Mouse (Mus musculus): ENCODE data around the gene Irf3. TPM values are rescaled to one million over a fixed set of nuclear protein-coding genes. Genes with fewer than 3 reads are reported as not detected.

The Irf3 gene
- 10 to 100 TPM; 38.1 to 42.5 TPM for total RNA-seq (2021)
- long read RNA-seq, transcript Irf3-201 (8 exons, 2,031 nt): major isoform, 8 of 26 reads
- long read RNA-seq, partial matches to known transcripts: 4 of 26 reads
- long read RNA-seq, other reads (novel, unspliced or antisense): 6 of 26 reads

GRCm38 (mm10) chr7:44997231-44997939 is at the start of gene Irf3:
Gene Irf3, plus strand, starts transcription at chr7:44997648.
- DNase-seq (ENCODE audit: low spot score in 2 of 2): peak; percentile 95 to 96

DNA sequence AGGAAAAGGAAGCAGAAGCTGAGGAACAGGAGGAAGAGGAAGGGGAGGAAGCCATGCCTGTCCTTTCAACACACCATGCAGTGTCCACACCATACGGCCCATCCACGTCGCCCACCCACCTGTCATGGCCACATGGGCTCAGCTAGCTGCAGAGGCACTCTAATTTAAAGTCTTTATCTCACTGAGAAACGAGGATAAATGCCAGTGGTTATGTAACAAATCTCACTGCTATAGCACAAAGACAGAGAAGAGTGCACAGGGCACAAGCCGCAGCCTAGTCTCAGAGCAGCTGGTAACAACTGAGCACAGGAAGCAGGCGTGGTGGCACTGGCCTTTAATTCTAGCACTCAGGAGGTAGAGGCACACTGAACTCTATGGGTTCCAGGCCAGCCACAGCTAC is 47.5 kb upstream of the Irf3 start:
- no peak for DNase-seq (ENCODE audit: low spot score in 2 of 2)

DNA sequence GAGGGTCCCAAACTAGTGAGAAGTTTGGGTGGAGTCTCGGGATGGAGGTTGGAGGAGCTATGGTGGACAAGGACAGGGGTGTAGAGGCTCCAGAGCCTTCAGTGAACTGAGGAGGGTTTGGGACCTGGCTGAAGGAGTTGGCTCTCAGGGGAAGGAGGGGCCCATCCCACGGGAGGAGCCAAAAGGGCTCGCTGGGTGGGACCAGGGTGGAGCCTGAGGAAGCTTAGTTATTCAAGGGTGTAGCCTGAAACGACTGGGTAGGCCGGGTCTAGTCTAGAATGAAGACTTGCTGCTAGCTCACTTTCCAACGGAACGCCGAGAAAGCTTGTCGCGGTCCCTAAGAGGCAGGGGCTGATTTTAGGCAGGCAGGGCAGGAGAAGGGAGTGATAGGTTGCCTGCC is 45.5 kb upstream of the Irf3 start:
- DNase-seq (ENCODE audit: low spot score in 2 of 2): peak in 1 of 2 experiments; percentile 25

DNA sequence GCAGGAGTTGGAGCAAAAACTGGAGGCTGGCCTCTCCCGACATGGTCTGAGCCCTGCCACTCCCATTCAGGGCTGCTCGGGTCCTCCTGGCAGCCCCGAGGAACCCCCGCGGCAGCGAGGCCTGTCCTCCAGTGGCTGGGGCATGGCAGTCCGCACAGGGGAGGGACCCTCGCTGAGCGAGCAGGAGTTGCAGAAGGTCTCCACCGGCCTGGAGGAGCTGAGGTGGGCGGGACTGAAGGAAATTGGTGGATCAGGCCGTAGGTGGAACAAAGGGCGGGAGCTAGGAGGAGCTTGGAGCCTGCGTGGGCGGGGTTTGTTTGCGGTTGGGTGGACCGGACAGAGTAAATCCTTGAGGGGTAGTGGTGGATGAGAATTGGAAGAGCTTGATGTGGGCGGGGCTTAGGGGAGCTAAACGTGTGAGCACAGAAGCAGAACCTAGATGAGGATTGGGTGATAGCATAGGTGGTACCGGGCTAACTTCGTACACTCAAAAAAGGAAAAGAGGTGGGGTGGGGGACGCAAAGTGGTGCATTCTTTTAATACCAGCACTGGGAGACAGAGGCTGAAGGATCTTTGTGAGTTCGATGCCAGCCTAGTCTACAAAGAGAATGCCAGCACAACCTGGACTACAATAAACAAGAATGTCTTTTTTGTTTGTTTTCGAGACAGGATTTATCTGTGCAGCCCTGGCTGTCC is 44.7 kb upstream of the Irf3 start:
- peak; percentile 73 to 82 for DNase-seq (ENCODE audit: low spot score in 2 of 2)

DNA sequence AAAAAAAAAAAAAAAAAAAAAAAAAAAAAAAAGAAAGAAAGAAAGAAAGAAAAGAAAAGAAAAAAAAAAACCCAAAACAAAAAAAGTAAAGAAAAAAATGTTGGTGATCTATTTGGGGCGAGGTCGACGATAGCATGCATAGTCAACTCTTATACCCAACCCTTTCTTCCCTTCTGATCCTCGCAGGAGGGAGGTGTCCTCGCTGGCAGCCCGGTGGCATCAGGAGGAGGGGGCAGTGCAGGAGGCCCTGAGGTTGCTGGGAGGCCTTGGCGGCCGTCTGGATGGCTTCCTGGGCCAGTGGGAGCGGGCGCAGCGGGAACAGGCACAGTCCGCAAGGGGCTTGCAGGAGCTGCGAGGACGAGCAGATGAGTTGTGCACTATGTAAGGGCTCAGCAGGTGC is 43.9 kb upstream of the Irf3 start:
- DNase-seq (ENCODE audit: low spot score in 2 of 2): no peak

- DNase-seq (ENCODE audit: low spot score in 2 of 2): no peak
These were observed 43.2 kb upstream of the Irf3 start for GRCm38 (mm10) chr7:44954091-44954885.

GRCm38 (mm10) chr7:44955628-44956027 is 41.8 kb upstream of the Irf3 start:
- no peak for DNase-seq (ENCODE audit: low spot score in 2 of 2)

GRCm38 (mm10) chr7:44956266-44956665 is 41.2 kb upstream of the Irf3 start:
- no peak for DNase-seq (ENCODE audit: low spot score in 2 of 2)

- no peak for DNase-seq (ENCODE audit: low spot score in 2 of 2)
These were observed 40.1 kb upstream of the Irf3 start for GRCm38 (mm10) chr7:44957183-44957835.

GRCm38 (mm10) chr7:44958208-44958607 is 39.2 kb upstream of the Irf3 start:
- peak; percentile 53 to 59 for DNase-seq (ENCODE audit: low spot score in 2 of 2)

- DNase-seq (ENCODE audit: low spot score in 2 of 2): no peak
These were observed 38.2 kb upstream of the Irf3 start for GRCm38 (mm10) chr7:44959281-44959680.

- DNase-seq (ENCODE audit: low spot score in 2 of 2): no peak
These were observed 37.5 kb upstream of the Irf3 start for GRCm38 (mm10) chr7:44959874-44960511.

DNA sequence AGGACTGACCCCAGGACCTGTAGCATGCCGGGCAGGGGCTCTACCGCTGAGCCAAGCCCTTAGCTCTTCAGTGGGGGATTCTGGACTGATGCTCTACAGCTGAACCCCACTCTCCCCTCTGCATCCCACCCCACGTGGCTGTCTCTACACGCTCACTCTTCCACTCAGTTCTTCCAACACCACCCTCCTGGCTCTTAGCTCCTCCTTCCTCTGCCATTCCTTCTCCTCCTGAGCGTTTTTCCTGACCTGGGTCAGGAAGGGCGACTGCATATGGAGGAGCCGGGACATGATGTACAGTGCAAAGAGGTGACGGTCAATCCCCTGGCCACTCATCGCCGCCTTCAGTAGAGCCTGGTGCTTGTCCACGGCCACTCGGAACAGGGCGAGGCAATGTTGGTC is 36.9 kb upstream of the Irf3 start:
- DNase-seq (ENCODE audit: low spot score in 2 of 2): no peak

DNA sequence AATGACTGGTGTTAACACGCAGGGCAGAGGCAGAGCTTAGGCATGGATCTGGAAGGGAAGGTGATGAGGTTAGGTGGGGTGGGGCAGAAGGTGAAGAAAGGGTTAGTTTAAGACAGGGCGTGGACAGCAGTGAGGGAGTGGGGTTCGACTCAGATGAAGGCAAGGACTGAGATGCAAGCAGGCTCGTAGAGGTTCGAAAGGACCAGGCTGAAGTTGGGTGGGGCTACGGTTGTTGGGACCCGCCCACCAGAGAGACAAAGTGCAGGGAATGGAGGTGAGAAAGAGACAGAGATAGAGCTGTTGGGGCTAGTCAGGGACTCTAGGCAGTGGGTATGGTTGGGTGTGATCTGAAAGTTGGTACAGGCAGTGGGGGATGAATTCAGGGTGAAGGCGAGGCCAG is 35.1 kb upstream of the Irf3 start:
- DNase-seq (ENCODE audit: low spot score in 2 of 2): no peak

GRCm38 (mm10) chr7:44962831-44963230 is 34.6 kb upstream of the Irf3 start:
- DNase-seq (ENCODE audit: low spot score in 2 of 2): no peak

DNA sequence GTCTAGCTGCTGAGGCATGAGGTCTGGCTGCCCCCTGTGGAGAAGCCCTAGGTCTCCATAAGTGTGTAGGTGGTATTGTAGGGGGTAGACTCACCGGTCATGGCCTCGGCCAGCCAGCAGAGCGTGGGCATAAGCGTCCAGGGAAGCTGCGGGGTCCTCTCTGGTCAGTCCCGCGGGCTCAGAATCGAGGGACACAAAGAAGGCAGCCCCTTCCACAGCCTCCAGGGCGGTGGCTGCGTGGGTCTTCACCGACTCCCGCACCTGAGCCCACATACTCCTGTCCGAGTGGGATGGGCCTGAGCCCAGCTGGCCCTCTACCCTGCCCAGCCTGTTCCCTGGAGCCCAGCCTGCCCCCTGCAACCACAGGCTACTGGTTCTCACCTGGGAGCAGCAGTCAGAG is 32.5 kb upstream of the Irf3 start:
- no peak for DNase-seq (ENCODE audit: low spot score in 2 of 2)

DNA sequence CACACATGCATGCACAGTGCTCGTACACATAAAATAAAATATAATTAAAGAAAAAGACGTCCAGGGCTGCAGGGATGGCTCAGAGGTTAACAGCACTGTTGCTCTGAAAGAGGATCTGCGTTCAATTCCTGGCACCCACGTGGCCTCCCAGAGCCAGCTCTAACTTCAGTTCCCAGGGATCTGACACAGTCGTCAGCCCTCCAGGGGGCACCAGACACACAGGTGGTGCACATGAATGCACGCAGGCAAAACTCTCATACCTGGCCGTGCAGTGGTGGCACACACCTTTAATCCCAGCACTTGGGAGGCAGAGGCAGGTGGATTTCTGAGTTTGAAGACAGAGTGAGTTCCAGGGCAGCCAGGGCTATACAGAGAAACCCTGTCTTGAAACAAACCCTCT is 31.5 kb upstream of the Irf3 start:
- peak in 1 of 2 experiments; percentile 22 for DNase-seq (ENCODE audit: low spot score in 2 of 2)

- no peak for DNase-seq (ENCODE audit: low spot score in 2 of 2)
These were observed 30.8 kb upstream of the Irf3 start for GRCm38 (mm10) chr7:44966638-44967037.

DNA sequence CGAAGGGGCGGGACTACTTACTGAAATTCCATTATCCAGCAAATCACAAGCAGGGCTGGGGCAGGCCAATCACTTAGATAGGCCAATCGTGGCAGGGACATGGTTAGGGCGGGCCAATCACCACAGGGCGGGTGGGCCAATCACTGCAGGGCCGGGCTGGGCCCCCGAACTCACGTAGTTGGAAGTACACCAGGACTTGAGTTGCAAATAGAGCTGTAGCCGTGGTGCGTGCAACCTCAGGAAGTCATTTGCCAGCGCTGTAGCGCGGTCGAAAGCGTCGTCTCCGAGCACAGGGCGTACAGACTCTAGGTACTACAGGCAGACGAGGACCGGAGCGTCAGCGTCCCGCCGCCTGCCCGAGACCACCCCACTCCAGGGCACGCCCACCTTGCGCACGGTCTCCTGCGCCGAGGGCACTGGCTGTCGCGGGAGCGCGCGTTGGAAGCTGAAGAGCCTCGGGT is 27.2 kb upstream of the Irf3 start:
- DNase-seq (ENCODE audit: low spot score in 2 of 2): peak; percentile 82 to 87

DNA sequence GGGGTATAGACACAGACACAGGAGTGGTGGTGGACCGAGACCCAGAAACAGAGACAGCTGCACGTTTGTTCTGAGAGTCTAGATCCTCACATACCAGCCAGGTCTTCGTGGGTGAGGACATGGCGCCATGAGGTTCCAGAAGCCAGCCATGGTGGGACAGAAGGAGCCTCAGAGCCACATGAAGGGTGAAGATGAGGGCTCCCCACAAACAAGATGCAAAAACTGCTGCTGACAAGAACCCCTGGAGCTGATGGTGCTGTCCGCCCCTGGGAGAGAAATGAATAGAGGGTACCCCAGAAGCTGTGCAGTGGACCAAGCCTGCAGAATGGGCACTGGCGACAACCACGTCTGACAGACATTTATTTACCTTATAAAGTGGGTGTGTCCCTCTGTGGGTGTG is 26.3 kb upstream of the Irf3 start:
- DNase-seq (ENCODE audit: low spot score in 2 of 2): no peak

Data from layer of hippocampus, postnatal 10 days (tissue).